Comparison of ENCODE assay signal across 15 mouse cellular contexts in the genomic region with DNA sequence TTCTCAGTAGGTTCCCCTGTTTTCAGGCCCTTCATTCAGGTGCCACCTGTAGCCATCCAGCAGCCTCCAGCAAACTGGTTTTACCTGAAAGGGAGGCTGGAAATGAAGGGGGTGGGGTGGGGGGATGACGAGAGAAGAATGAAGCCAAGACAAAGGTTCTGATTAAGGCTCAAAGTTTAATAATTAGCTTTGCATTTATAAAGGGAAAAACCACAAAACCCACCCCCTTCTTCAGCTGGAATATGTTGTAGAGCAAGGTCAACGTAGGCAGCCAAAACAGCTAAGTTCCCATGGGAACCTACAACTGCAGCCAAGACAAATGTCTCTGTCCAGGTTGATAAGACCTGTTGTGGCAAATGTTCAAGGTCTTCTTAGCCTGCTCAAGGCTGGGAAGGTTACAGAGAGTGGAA. TPM values are rescaled to one million over a fixed set of nuclear protein-coding genes. Genes with fewer than 3 reads are reported as not detected.
A peak's percentile ranks its signal among the peaks of the same experiment; 100 is the strongest.
DNase-seq lines count a peak whose midpoint lies in the region; ATAC-seq and TF ChIP-seq lines count a peak whose summit lies in the region.
"Had no signal": no experiment of that assay in that cellular context is flagged by ENCODE, and none has a peak within 500 bp of the region (broad histone marks: within the 10 kb centered on the region; RNA-seq: fewer than 3 reads in every experiment).

No protein-coding gene starts in this region.

- H3K36me3 ChIP-seq in heart, adult 2 months (ENCODE audit: control insufficient read depth, insufficient read depth, low read length): no peaks in the 10 kb centered on the region
- no peaks in the 10 kb centered on the region for H3K36me3 ChIP-seq in heart, embryonic 12.5 days
- no peaks in the 10 kb centered on the region for H3K36me3 ChIP-seq in lung, embryonic 16.5 days (ENCODE audit: control insufficient read depth, insufficient read depth, low read length)
- no peaks in the 10 kb centered on the region for H3K36me3 ChIP-seq in hindbrain, embryonic 12.5 days
- H3K36me3 ChIP-seq: heart, embryonic 15.5 days had no signal

- TF ChIP-seq EP300 in heart, adult 2 months (IDR thresholded peaks at IDR 0.05; ENCODE audit: insufficient read depth, low read depth, low read length): no peak

- H3K9me3 ChIP-seq in heart, embryonic 12.5 days (replicated peaks): 0 out of 2 replicates have a peak, but pooled peaks cover 2% of the 10 kb centered on the region
- no peaks in the 10 kb centered on the region for H3K9me3 ChIP-seq in lung, embryonic 16.5 days (ENCODE audit: control insufficient read depth, low read length)
- no peaks in the 10 kb centered on the region for H3K9me3 ChIP-seq in hindbrain, embryonic 12.5 days (replicated peaks)
- H3K9me3 ChIP-seq: heart, embryonic 15.5 days had no signal

- no peaks in the 10 kb centered on the region for H3K4me1 ChIP-seq in heart, adult 2 months (ENCODE audit: control insufficient read depth, insufficient read depth, low read length)
- no peaks in the 10 kb centered on the region for H3K4me1 ChIP-seq in heart, embryonic 12.5 days (replicated peaks)
- peaks cover 5% of the 10 kb centered on the region; the same call in 1 of the 2 replicates for H3K4me1 ChIP-seq in lung, embryonic 16.5 days (replicated peaks; ENCODE audit: control insufficient read depth, insufficient read depth, low read length)
- no peaks in the 10 kb centered on the region for H3K4me1 ChIP-seq in hindbrain, embryonic 12.5 days
- H3K4me1 ChIP-seq: heart, embryonic 15.5 days had no signal

- no peak for ATAC-seq in heart, embryonic 12.5 days (ENCODE audit: insufficient number of reproducible peaks, low FRiP score)
- ATAC-seq in lung, embryonic 16.5 days (ENCODE audit: low read depth): peak; percentile 87
- ATAC-seq in hindbrain, embryonic 12.5 days (ENCODE audit: low FRiP score): no peak
- ATAC-seq: inflammation-experienced regulatory T-cells, adult 6 months; midbrain, embryonic 16.5 days had no signal

- TF ChIP-seq POLR2A in heart, adult 2 months (IDR thresholded peaks at IDR 0.05; ENCODE audit: insufficient read depth, low read depth, low read length): no peak

- H3K9ac ChIP-seq in heart, adult 2 months (ENCODE audit: low read depth, low read length): no peak overlapping the region
- no peak overlapping the region for H3K9ac ChIP-seq in heart, embryonic 12.5 days
- H3K9ac ChIP-seq in lung, embryonic 16.5 days (ENCODE audit: low read length): no peak overlapping the region
- no peak overlapping the region for H3K9ac ChIP-seq in hindbrain, embryonic 12.5 days
- H3K9ac ChIP-seq: heart, embryonic 15.5 days; liver, embryonic 14.5 days had no signal

- H3K27ac ChIP-seq in heart, adult 2 months: peak overlapping the region; percentile 9; the same call in 1 of the 2 replicates
- no peak overlapping the region for H3K27ac ChIP-seq in heart, embryonic 12.5 days (ENCODE audit: poor library complexity, severe bottlenecking)
- H3K27ac ChIP-seq in lung, embryonic 16.5 days (ENCODE audit: low read length): peak overlapping the region; percentile 84
- no peak overlapping the region for H3K27ac ChIP-seq in hindbrain, embryonic 12.5 days
- H3K27ac ChIP-seq: heart, embryonic 15.5 days; liver, embryonic 14.5 days had no signal

- no peaks in the 10 kb centered on the region for H3K27me3 ChIP-seq in heart, adult 2 months (ENCODE audit: control insufficient read depth, insufficient read depth, low read length)
- no peaks in the 10 kb centered on the region for H3K27me3 ChIP-seq in heart, embryonic 12.5 days (replicated peaks)
- no peaks in the 10 kb centered on the region for H3K27me3 ChIP-seq in lung, embryonic 16.5 days (ENCODE audit: control insufficient read depth, insufficient read depth, low read depth, low read length)
- H3K27me3 ChIP-seq in hindbrain, embryonic 12.5 days: no peaks in the 10 kb centered on the region
- H3K27me3 ChIP-seq: heart, embryonic 15.5 days had no signal

- peak in 1 of 2 experiments; percentile 48 for DNase-seq in heart, adult 2 months
- peak; percentile 10 for DNase-seq in 416B (ENCODE audit: low read depth)
- DNase-seq in adrenal gland, postnatal 36 days: peak; percentile 52
- DNase-seq in right cerebral cortex, postnatal 14 days: no peak
- no peak for DNase-seq in retina, postnatal 1 day
- DNase-seq: spleen, adult 18-20 months; thymus, postnatal 14 days had no signal

- no peak overlapping the region for H3K4me2 ChIP-seq in heart, embryonic 12.5 days
- H3K4me2 ChIP-seq in lung, embryonic 16.5 days (ENCODE audit: low read depth, low read length): no peak overlapping the region; the same call in 1 of the 2 replicates
- H3K4me2 ChIP-seq in hindbrain, embryonic 12.5 days (replicated peaks): no peak overlapping the region
- H3K4me2 ChIP-seq: heart, embryonic 15.5 days had no signal

- WGBS in heart, adult 2 months: 20% methylated on average over 2 of the region's 2 CpGs
- WGBS in heart, embryonic 12.5 days: 43% methylated on average over 2 of the region's 2 CpGs
- 48% methylated on average over 2 of the region's 2 CpGs for WGBS in lung, embryonic 16.5 days
- 73% methylated on average over 2 of the region's 2 CpGs for WGBS in hindbrain, embryonic 12.5 days

- no peak for TF ChIP-seq CTCF in heart, adult 2 months (IDR thresholded peaks at IDR 0.05)

- intact Hi-C loops in heart, adult 2 months (cut with DNase I): no loop called here

- H3K4me3 ChIP-seq in heart, adult 2 months: no peak overlapping the region
- no peak overlapping the region for H3K4me3 ChIP-seq in heart, embryonic 12.5 days
- H3K4me3 ChIP-seq in lung, embryonic 16.5 days (ENCODE audit: low read length): peak overlapping the region; percentile 27
- H3K4me3 ChIP-seq in hindbrain, embryonic 12.5 days: no peak overlapping the region
- H3K4me3 ChIP-seq: heart, embryonic 15.5 days had no signal

- H3K79me2 ChIP-seq in heart, adult 2 months (replicated peaks; ENCODE audit: control insufficient read depth, insufficient read depth, low read length): no peaks in the 10 kb centered on the region

RNA-seq across cellular contexts. Expression of gene Zfp809, which starts 11.7 kb away (rescaled TPM):
- 10 to 100 TPM; 33.6 to 34.2 TPM for total RNA-seq in heart, adult 2 months (2021)
- 14.8 and 26.6 TPM in 2 replicates for polyA plus RNA-seq in heart, adult 2 months (2012; rRNA removed)
- polyA plus RNA-seq in heart, embryonic 12.5 days (2016; fragmentation: Nextera tagmentation; extraction: Ambion mirVana): 19.1 and 20.0 TPM in 2 replicates
- 10 to 100 TPM; 36.9 to 45.3 TPM for total RNA-seq in adrenal gland, postnatal 36 days (2021)
- polyA plus RNA-seq in lung, embryonic 16.5 days (2015; fragmentation: Nextera tagmentation; extraction: Ambion mirVana): 23.9 and 26.5 TPM in 2 replicates
- polyA plus RNA-seq in hindbrain, embryonic 12.5 days (2016; fragmentation: Nextera tagmentation; extraction: Ambion mirVana): 10.5 and 11.5 TPM in 2 replicates

RNA-seq across cellular contexts. Expression of gene Zfp872, which starts 25.9 kb away (rescaled TPM):
- under 1 TPM; 0.09 to 0.10 TPM for total RNA-seq in heart, adult 2 months (2021)
- not detected in 2 replicates for polyA plus RNA-seq in heart, adult 2 months (2012; rRNA removed)
- polyA plus RNA-seq in heart, embryonic 12.5 days (2016; fragmentation: Nextera tagmentation; extraction: Ambion mirVana): 0.17 TPM in 1 of 2 replicates, not detected in the other
- 1 to 10 TPM; 2.7 to 4.3 TPM for total RNA-seq in adrenal gland, postnatal 36 days (2021)
- polyA plus RNA-seq in lung, embryonic 16.5 days (2015; fragmentation: Nextera tagmentation; extraction: Ambion mirVana): 1.4 and 1.6 TPM in 2 replicates
- 0.26 TPM in 1 of 2 replicates, not detected in the other for polyA plus RNA-seq in hindbrain, embryonic 12.5 days (2016; fragmentation: Nextera tagmentation; extraction: Ambion mirVana)
- total RNA-seq: common myeloid progenitor, adult 5-6 weeks had no signal
- polyA plus RNA-seq: inflammation-experienced regulatory T-cells, adult 6 months; liver, embryonic 14.5 days had no signal

RNA-seq across cellular contexts. Expression of gene Zfp599, which starts 45.9 kb away (rescaled TPM):
- under 1 TPM; 0.34 to 0.39 TPM for total RNA-seq in heart, adult 2 months (2021)
- 0.04 and 0.12 TPM in 2 replicates for polyA plus RNA-seq in heart, adult 2 months (2012; rRNA removed)
- 4.1 and 4.8 TPM in 2 replicates for polyA plus RNA-seq in heart, embryonic 12.5 days (2016; fragmentation: Nextera tagmentation; extraction: Ambion mirVana)
- under 1 TPM; 0.69 to 0.73 TPM for total RNA-seq in adrenal gland, postnatal 36 days (2021)
- polyA plus RNA-seq in lung, embryonic 16.5 days (2015; fragmentation: Nextera tagmentation; extraction: Ambion mirVana): 4.3 and 5.3 TPM in 2 replicates
- polyA plus RNA-seq in hindbrain, embryonic 12.5 days (2016; fragmentation: Nextera tagmentation; extraction: Ambion mirVana): 6.5 and 6.9 TPM in 2 replicates

RNA-seq across cellular contexts. Expression of gene Pigyl, which starts 57.1 kb away (rescaled TPM):
- 10 to 100 TPM; 42.9 to 56.5 TPM for total RNA-seq in heart, adult 2 months (2021)
- polyA plus RNA-seq in heart, adult 2 months (2012; rRNA removed): 54.5 and 55.4 TPM in 2 replicates
- 43.8 and 45.2 TPM in 2 replicates for polyA plus RNA-seq in heart, embryonic 12.5 days (2016; fragmentation: Nextera tagmentation; extraction: Ambion mirVana)
- total RNA-seq in adrenal gland, postnatal 36 days (2021): 10 to 100 TPM; 50.3 to 59.1 TPM
- polyA plus RNA-seq in lung, embryonic 16.5 days (2015; fragmentation: Nextera tagmentation; extraction: Ambion mirVana): 84.6 and 85.1 TPM in 2 replicates
- 58.8 and 65.6 TPM in 2 replicates for polyA plus RNA-seq in hindbrain, embryonic 12.5 days (2016; fragmentation: Nextera tagmentation; extraction: Ambion mirVana)

Comparison
In these comparisons a context has a peak if more than half of its experiments do, and no peak if none do; other contexts are left out.
1. H3K27ac ChIP-seq: peak in heart, adult 2 months (single experiment) and lung, embryonic 16.5 days (single experiment); none in heart, embryonic 12.5 days (single experiment) and hindbrain, embryonic 12.5 days (single experiment).
2. DNase-seq: peak in 416B (single experiment) and adrenal gland, postnatal 36 days (2 of 2); none in right cerebral cortex, postnatal 14 days (single experiment) and retina, postnatal 1 day (single experiment).